Mouse (Mus musculus) spleen, adult 2 months (tissue): ENCODE measurements around the gene Ly6g5c.

Experiments
- CTCF ChIP-seq: fragments of 200-500 bp; IDR thresholded peaks from 2 replicates; pipeline ENCODE4 v1.5.1; 2011; ENCODE audit warnings: mild to moderate bottlenecking, inconsistent platforms; ENCODE audit not compliant: insufficient read depth, insufficient read length, insufficient replicate concordance; ENCODE audit errors: extremely low read depth
- POLR2A ChIP-seq: fragments of 200-500 bp; IDR thresholded peaks from 2 replicates; pipeline ENCODE4 v1.6.1; 2011; ENCODE audit warnings: low read depth, low read length, inconsistent platforms

- TF ChIP-seq CTCF (no peak), POLR2A (no peak)
Measured at GRCm38 (mm10) chr17:35058316-35058715, 49.8 kb upstream of the Ly6g5c start.
